Mouse (Mus musculus): ENCODE results near the gene Osbpl6. TPM values are rescaled to one million over a fixed set of nuclear protein-coding genes. Genes with fewer than 3 reads are reported as not detected.

Osbpl6 gene
- total and polyA plus RNA-seq, 3 experiments, result 5.9 to 13.5 (median 11.4) TPM

DNA sequence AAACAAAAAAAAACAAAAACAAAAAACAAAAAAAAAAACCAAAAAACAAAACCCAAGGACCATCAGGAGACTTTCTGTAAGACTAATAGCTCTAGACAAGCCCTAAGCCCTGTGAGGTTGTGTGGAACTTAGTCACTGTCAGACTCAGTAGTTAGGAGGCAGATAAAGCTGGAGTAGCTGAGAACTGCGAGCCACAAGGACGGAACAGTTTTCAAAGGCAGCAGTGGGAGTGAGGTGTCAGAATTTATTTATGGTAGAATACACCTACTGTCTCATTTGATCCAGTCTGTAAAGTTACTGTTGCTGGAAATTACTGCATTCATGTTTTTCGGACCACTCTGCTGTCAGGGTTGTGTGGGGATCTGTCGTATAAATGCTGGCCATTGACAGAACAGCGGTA lies 118.1 kb downstream of the Osbpl6 start:
- H3K4me1 ChIP-seq (ENCODE audit: control insufficient read depth, insufficient read depth, low read length), result no peaks in the 10 kb centered on the region
- no peaks in the 10 kb centered on the region for H3K36me3 ChIP-seq (ENCODE audit: control insufficient read depth, insufficient read depth, low read length)
- H3K9ac ChIP-seq (ENCODE audit: low read depth, low read length), result no peak overlapping the region
- H3K79me2 ChIP-seq (replicated peaks; ENCODE audit: control insufficient read depth, insufficient read depth, low read length), result no peaks in the 10 kb centered on the region
- H3K27ac ChIP-seq, result no peak overlapping the region
- intact Hi-C loops (cut with DNase I), result no loop called here
- WGBS, result 83% methylated on average over 5 of the region's 5 CpGs
- TF ChIP-seq POLR2A (IDR thresholded peaks at IDR 0.05; ENCODE audit: insufficient read depth, low read depth, low read length) (no peak), CTCF (IDR thresholded peaks at IDR 0.05) (no peak), EP300 (IDR thresholded peaks at IDR 0.05; ENCODE audit: insufficient read depth, low read depth, low read length) (no peak)
- H3K4me3 ChIP-seq, result no peak overlapping the region
- no peak for DNase-seq
- H3K27me3 ChIP-seq (ENCODE audit: control insufficient read depth, insufficient read depth, low read length), result no peaks in the 10 kb centered on the region

DNA sequence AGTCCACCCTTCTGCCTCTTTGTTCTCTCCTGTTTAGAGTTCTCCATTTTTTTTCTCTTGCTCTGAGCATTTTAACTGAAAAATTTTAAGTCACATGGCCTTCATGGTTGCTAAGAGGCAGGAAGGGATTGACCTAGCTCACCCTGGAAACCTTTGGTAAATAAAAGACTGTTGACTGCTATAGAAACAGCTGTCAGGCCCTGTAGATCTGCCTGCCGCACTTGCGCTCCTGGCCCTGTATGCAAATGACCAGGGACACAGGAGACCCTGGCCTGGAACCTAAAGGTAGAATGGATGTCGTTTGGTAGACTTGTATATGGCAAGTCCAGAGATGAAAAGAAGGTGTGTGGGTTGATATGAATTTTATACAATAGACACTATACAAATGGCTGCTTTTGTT lies 119.3 kb downstream of the Osbpl6 start:
- Histone ChIP-seq H3K27ac (no peak overlapping the region), H3K27me3 (ENCODE audit: control insufficient read depth, insufficient read depth, low read length) (no peaks in the 10 kb centered on the region), H3K4me1 (ENCODE audit: control insufficient read depth, insufficient read depth, low read length) (no peaks in the 10 kb centered on the region), H3K79me2 (replicated peaks; ENCODE audit: control insufficient read depth, insufficient read depth, low read length) (no peaks in the 10 kb centered on the region; the same call in 1 of the 2 replicates), H3K4me3 (no peak overlapping the region), H3K9ac (ENCODE audit: low read depth, low read length) (no peak overlapping the region), H3K36me3 (ENCODE audit: control insufficient read depth, insufficient read depth, low read length) (no peaks in the 10 kb centered on the region)
- WGBS, result 75% methylated on average over 3 of the region's 3 CpGs
- intact Hi-C loops (cut with DNase I), result no loop called here
- no peak for DNase-seq
- TF ChIP-seq CTCF (IDR thresholded peaks at IDR 0.05) (no peak), EP300 (IDR thresholded peaks at IDR 0.05; ENCODE audit: insufficient read depth, low read depth, low read length) (no peak), POLR2A (IDR thresholded peaks at IDR 0.05; ENCODE audit: insufficient read depth, low read depth, low read length) (no peak)

DNA sequence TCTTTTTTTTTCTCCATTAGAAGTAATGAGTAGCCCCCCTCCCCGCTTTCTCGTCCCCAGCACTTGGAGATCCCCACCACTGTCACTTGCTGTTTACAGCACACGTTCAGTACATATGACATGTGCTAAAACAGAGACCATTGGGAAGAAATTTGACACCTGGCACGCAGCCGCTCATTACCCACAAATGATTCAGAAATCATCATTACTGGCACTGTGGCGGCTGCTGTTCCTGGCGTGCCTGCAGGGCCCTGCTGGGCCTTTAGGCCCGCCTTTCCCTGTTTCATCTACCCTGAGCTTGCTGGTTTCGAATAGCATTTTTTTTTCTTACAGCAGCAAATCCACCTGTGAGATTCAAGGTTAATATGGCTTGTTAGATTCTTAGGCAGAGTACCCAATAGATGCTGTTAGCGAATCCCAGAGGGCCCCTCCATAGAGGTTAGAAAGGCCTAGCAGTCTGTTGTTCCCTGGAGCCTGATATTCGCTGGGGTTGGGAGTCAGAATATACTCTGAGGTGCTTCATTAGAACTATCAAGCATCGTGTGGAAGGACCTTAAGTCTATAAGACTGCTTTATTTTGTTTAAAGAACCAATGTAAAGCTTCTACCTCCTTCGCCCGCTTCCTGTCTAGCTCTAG lies 126.3 kb downstream of the Osbpl6 start:
- no peaks in the 10 kb centered on the region for H3K36me3 ChIP-seq (ENCODE audit: control insufficient read depth, insufficient read depth, low read length)
- no peaks in the 10 kb centered on the region for H3K27me3 ChIP-seq (ENCODE audit: control insufficient read depth, insufficient read depth, low read length)
- WGBS, result 83% methylated on average over 14 of the region's 14 CpGs
- H3K27ac ChIP-seq, result no peak overlapping the region
- TF ChIP-seq POLR2A (IDR thresholded peaks at IDR 0.05; ENCODE audit: insufficient read depth, low read depth, low read length) (no peak), EP300 (IDR thresholded peaks at IDR 0.05; ENCODE audit: insufficient read depth, low read depth, low read length) (no peak), CTCF (IDR thresholded peaks at IDR 0.05) (no peak)
- intact Hi-C loops (cut with DNase I), result no loop called here
- H3K4me3 ChIP-seq, result no peak overlapping the region
- no peak overlapping the region for H3K9ac ChIP-seq (ENCODE audit: low read depth, low read length)
- no peaks in the 10 kb centered on the region; the same call in 1 of the 2 replicates for H3K79me2 ChIP-seq (replicated peaks; ENCODE audit: control insufficient read depth, insufficient read depth, low read length)
- H3K4me1 ChIP-seq (ENCODE audit: control insufficient read depth, insufficient read depth, low read length), result no peaks in the 10 kb centered on the region
- no peak for DNase-seq

DNA sequence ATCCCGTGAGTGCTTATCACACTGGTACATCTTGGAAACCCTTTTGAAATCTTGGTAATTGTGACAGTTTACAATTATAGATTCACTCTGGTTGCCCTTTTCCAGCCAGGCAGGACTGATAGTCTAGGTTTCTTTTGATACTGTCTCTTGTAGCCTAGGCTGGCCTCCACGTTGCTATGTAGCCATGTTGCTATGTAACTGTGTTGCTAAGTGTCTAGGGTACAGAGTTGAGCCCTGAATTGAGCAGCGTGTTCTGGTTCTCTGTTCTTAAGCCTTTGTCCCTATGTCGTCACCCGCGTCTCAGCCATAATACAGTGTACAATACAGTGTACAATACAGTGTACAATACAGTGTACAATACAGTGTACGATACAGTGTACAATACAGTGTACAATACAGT lies 128.6 kb downstream of the Osbpl6 start:
- DNase-seq, result no peak
- no peaks in the 10 kb centered on the region for H3K27me3 ChIP-seq (ENCODE audit: control insufficient read depth, insufficient read depth, low read length)
- intact Hi-C loops (cut with DNase I), result no loop called here
- H3K9ac ChIP-seq (ENCODE audit: low read depth, low read length), result no peak overlapping the region
- H3K4me3 ChIP-seq, result no peak overlapping the region
- no peaks in the 10 kb centered on the region for H3K4me1 ChIP-seq (ENCODE audit: control insufficient read depth, insufficient read depth, low read length)
- no peak overlapping the region for H3K27ac ChIP-seq
- WGBS, result 90% methylated on average over 7 of the region's 7 CpGs
- TF ChIP-seq EP300 (IDR thresholded peaks at IDR 0.05; ENCODE audit: insufficient read depth, low read depth, low read length), result no peak
- H3K79me2 ChIP-seq (replicated peaks; ENCODE audit: control insufficient read depth, insufficient read depth, low read length), result no peaks in the 10 kb centered on the region; the same call in 1 of the 2 replicates
- H3K36me3 ChIP-seq (ENCODE audit: control insufficient read depth, insufficient read depth, low read length), result no peaks in the 10 kb centered on the region

DNA sequence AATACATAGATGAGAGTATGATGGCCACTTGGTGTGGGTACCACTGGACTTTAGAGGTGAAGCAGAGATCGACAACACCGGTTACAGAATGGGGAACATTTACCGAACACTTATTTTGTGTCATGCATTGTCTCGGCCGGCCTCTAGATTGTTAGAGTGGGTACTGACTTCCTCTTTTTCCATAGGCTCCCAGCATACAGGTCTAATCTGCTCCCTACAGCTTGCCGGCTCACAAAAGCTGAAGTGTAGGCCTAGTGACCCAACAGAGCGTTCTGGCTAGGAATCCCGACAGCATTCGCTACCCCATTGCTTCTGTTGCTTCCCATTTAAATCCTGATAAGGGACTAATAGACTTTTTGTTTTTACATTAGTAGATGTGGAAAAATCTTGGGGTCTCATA lies 135.6 kb downstream of the Osbpl6 start:
- TF ChIP-seq CTCF (IDR thresholded peaks at IDR 0.05) (no peak), POLR2A (IDR thresholded peaks at IDR 0.05; ENCODE audit: insufficient read depth, low read depth, low read length) (no peak), EP300 (IDR thresholded peaks at IDR 0.05; ENCODE audit: insufficient read depth, low read depth, low read length) (no peak)
- DNase-seq, result no peak
- WGBS, result 83% methylated on average over 9 of the region's 9 CpGs
- Histone ChIP-seq H3K4me3 (no peak overlapping the region), H3K27me3 (ENCODE audit: control insufficient read depth, insufficient read depth, low read length) (no peaks in the 10 kb centered on the region), H3K9ac (ENCODE audit: low read depth, low read length) (no peak overlapping the region), H3K36me3 (ENCODE audit: control insufficient read depth, insufficient read depth, low read length) (no peaks in the 10 kb centered on the region), H3K79me2 (replicated peaks; ENCODE audit: control insufficient read depth, insufficient read depth, low read length) (no peaks in the 10 kb centered on the region), H3K4me1 (ENCODE audit: control insufficient read depth, insufficient read depth, low read length) (no peaks in the 10 kb centered on the region), H3K27ac (no peak overlapping the region)
- intact Hi-C loops (cut with DNase I), result no loop called here

DNA sequence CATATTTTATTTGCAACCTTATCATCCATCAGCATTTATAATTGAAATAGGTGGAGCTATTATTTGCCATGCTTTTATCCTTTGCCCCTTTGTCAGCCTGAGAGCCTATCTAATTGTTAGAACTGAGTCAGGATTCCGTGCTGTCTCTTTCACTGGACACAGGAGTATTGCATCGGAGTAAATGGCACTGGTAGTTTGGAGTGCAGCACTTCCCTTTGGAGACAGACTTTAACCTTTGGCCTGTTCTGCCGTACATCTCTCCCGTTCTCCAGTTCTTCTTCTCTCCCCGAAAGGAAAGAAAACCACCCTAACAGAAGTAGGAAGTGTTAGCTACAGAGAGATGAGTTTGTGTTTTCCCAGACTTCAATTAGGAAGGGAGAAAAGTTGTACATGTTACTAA lies 136.6 kb downstream of the Osbpl6 start:
- TF ChIP-seq EP300 (IDR thresholded peaks at IDR 0.05; ENCODE audit: insufficient read depth, low read depth, low read length) (no peak), CTCF (IDR thresholded peaks at IDR 0.05) (no peak), POLR2A (IDR thresholded peaks at IDR 0.05; ENCODE audit: insufficient read depth, low read depth, low read length) (no peak)
- intact Hi-C loops (cut with DNase I), result no loop called here
- no peak overlapping the region for H3K4me3 ChIP-seq
- no peak overlapping the region for H3K27ac ChIP-seq
- no peaks in the 10 kb centered on the region for H3K4me1 ChIP-seq (ENCODE audit: control insufficient read depth, insufficient read depth, low read length)
- H3K9ac ChIP-seq (ENCODE audit: low read depth, low read length), result no peak overlapping the region
- H3K79me2 ChIP-seq (replicated peaks; ENCODE audit: control insufficient read depth, insufficient read depth, low read length), result no peaks in the 10 kb centered on the region
- H3K36me3 ChIP-seq (ENCODE audit: control insufficient read depth, insufficient read depth, low read length), result no peaks in the 10 kb centered on the region
- WGBS, result 67% methylated on average over 5 of the region's 5 CpGs
- no peak for DNase-seq
- H3K27me3 ChIP-seq (ENCODE audit: control insufficient read depth, insufficient read depth, low read length), result no peaks in the 10 kb centered on the region
